Mouse (Mus musculus) heart, postnatal 0 days (tissue): ENCODE results near the gene Adora1. TPM values are rescaled to one million over a fixed set of nuclear protein-coding genes. Genes with fewer than 3 reads are reported as not detected.

ENCODE experiments used
- ATAC-seq: fragments of 200-750 bp; cut with Nextera tagmentation; 2 replicates; pipeline ENCODE4 v1.8.0; 2017; ENCODE audit warnings: low read depth, moderate number of reproducible peaks, moderate library complexity; ENCODE audit not compliant: insufficient read depth
- DNase-seq: peaks from one replicate; pipeline ENCODE4 v3.0.0-alpha.2; 2016; ENCODE audit warnings: low spot score
- H3K27ac ChIP-seq: fragments of 300-500 bp; sonication (generic); 2 replicates; pipeline ENCODE4 v1.5.1; 2014; ENCODE audit warnings: low read depth, mild to moderate bottlenecking
- H3K27me3 ChIP-seq: fragments of 300-500 bp; sonication (generic); 2 replicates; pipeline ENCODE4 v1.6.1; 2014; ENCODE audit warnings: low read length, mixed read lengths; ENCODE audit not compliant: control insufficient read depth, insufficient read depth
- H3K36me3 ChIP-seq: fragments of 300-500 bp; sonication (generic); replicated peaks from 2 replicates; pipeline ENCODE4 v1.6.1; 2014; ENCODE audit warnings: low read length, mixed read lengths; ENCODE audit not compliant: control insufficient read depth, insufficient read depth
- H3K4me1 ChIP-seq: fragments of 300-500 bp; sonication (generic); 2 replicates; pipeline ENCODE4 v1.6.1; 2014; ENCODE audit warnings: antibody characterized with exemption; ENCODE audit not compliant: control insufficient read depth, insufficient read depth
- H3K4me2 ChIP-seq: fragments of 300-500 bp; sonication (generic); 2 replicates; pipeline ENCODE4 v1.6.1; 2014; ENCODE audit warnings: low read depth, mild to moderate bottlenecking, low read length, moderate library complexity
- H3K4me3 ChIP-seq: fragments of 300-500 bp; sonication (generic); 2 replicates; pipeline ENCODE4 v1.5.1; 2014; ENCODE audit warnings: low read depth, low read length
- H3K9ac ChIP-seq: fragments of 300-500 bp; sonication (generic); replicated peaks from 2 replicates; pipeline ENCODE4 v1.6.1; 2014; ENCODE audit warnings: low read depth, low read length, mixed read lengths
- H3K9me3 ChIP-seq: fragments of 300-500 bp; sonication (generic); replicated peaks from 2 replicates; pipeline ENCODE4 v1.6.1; 2016; ENCODE audit warnings: low read length; ENCODE audit not compliant: control insufficient read depth
- CTCF ChIP-seq: IDR thresholded peaks from 2 replicates; pipeline ENCODE4 v1.5.1; 2016; ENCODE audit warnings: antibody characterized with exemption, control low read depth, low read depth
- EP300 ChIP-seq: IDR thresholded peaks from 2 replicates; pipeline ENCODE4 v1.6.1; 2016; ENCODE audit warnings: antibody characterized with exemption, low read depth
- WGBS: fragments of 180-500 bp; shearing (Covaris S2); extraction: QIAGEN DNeasy Blood & Tissue Kit; methylation state at CpG from one replicate; pipeline ENCODE4 v1.1.7; 2014; 5-methylcytosine and 5-hydroxymethylcytosine counted together
- polyA plus RNA-seq: library from polyadenylated mRNA; unstranded; fragments of >200 nt; fragmentation: Nextera tagmentation; extraction: Ambion mirVana; gene quantifications from 2 replicates; pipeline ENCODE4 v1.2.1, GENCODE M21; 2015
- total RNA-seq: library from RNA; depleted of rRNA; stranded (reverse); fragments of >200 nt; gene quantifications from 2 replicates; pipeline ENCODE4 v1.2.3, GENCODE M21; 2014; ENCODE audit warnings: low replicate concordance

The Adora1 gene
- total and polyA plus RNA-seq, 2 experiments from 2014 or later, result 12.9 to 29.2 TPM

GRCm38 (mm10) chr1:134154655-134155054 lies 80.6 kb downstream of the Adora1 start:
- Histone ChIP-seq H3K9me3 (no peaks in the 10 kb centered on the region; the same call in 1 of the 2 replicates), H3K4me2 (no peak overlapping the region), H3K4me3 (no peak overlapping the region), H3K36me3 (no peaks in the 10 kb centered on the region), H3K4me1 (no peaks in the 10 kb centered on the region), H3K9ac (no peak overlapping the region), H3K27me3 (no peaks in the 10 kb centered on the region), H3K27ac (no peak overlapping the region)
- no peak for DNase-seq
- no peak for TF ChIP-seq EP300
- TF ChIP-seq CTCF, result peak; percentile 33
- ATAC-seq, result no peak
- 59% methylated on average over 3 of the region's 3 CpGs for WGBS

- Histone ChIP-seq H3K9me3 (no peaks in the 10 kb centered on the region; the same call in 1 of the 2 replicates), H3K36me3 (no peaks in the 10 kb centered on the region), H3K4me3 (no peak overlapping the region), H3K4me2 (no peak overlapping the region), H3K27ac (no peak overlapping the region), H3K9ac (no peak overlapping the region), H3K4me1 (no peaks in the 10 kb centered on the region), H3K27me3 (no peaks in the 10 kb centered on the region)
- no peak for DNase-seq
- TF ChIP-seq CTCF, result no peak
- no peak for TF ChIP-seq EP300
- WGBS, result 90% methylated on average over 3 of the region's 3 CpGs
- no peak for ATAC-seq
These were observed 81.1 kb downstream of the Adora1 start for GRCm38 (mm10) chr1:134154121-134154520.

- Histone ChIP-seq H3K27ac (no peak overlapping the region), H3K9me3 (no peaks in the 10 kb centered on the region; the same call in 1 of the 2 replicates), H3K27me3 (no peaks in the 10 kb centered on the region), H3K36me3 (no peaks in the 10 kb centered on the region), H3K4me2 (no peak overlapping the region), H3K9ac (no peak overlapping the region), H3K4me3 (no peak overlapping the region), H3K4me1 (no peaks in the 10 kb centered on the region)
- WGBS, result 34% methylated on average over 21 of the region's 21 CpGs
- ATAC-seq (no peak), DNase-seq (no peak)
- no peak for TF ChIP-seq EP300
These were observed 82.3 kb downstream of the Adora1 start for GRCm38 (mm10) chr1:134152626-134153590.

GRCm38 (mm10) chr1:134151655-134152412 lies 83.4 kb downstream of the Adora1 start:
- no peak overlapping the region for H3K9ac ChIP-seq
- no peaks in the 10 kb centered on the region for H3K36me3 ChIP-seq
- no peak overlapping the region for H3K4me2 ChIP-seq
- no peaks in the 10 kb centered on the region for H3K27me3 ChIP-seq
- no peak overlapping the region for H3K27ac ChIP-seq
- no peak overlapping the region for H3K4me3 ChIP-seq
- DNase-seq, result peak; percentile 89
- peak; percentile 77 for ATAC-seq
- no peaks in the 10 kb centered on the region; the same call in 1 of the 2 replicates for H3K9me3 ChIP-seq
- 30% methylated on average over 13 of the region's 13 CpGs for WGBS
- TF ChIP-seq CTCF, result peak; percentile 93
- TF ChIP-seq EP300, result no peak
- H3K4me1 ChIP-seq, result no peaks in the 10 kb centered on the region

- Histone ChIP-seq H3K9ac (no peak overlapping the region), H3K27ac (no peak overlapping the region), H3K9me3 (no peaks in the 10 kb centered on the region; the same call in 1 of the 2 replicates), H3K4me2 (no peak overlapping the region), H3K4me1 (no peaks in the 10 kb centered on the region), H3K27me3 (no peaks in the 10 kb centered on the region), H3K36me3 (no peaks in the 10 kb centered on the region), H3K4me3 (no peak overlapping the region)
- 87% methylated on average over 9 of the region's 9 CpGs for WGBS
- ATAC-seq (no peak), DNase-seq (no peak)
- TF ChIP-seq EP300, result no peak
- TF ChIP-seq CTCF, result no peak
These were observed 84.5 kb downstream of the Adora1 start for GRCm38 (mm10) chr1:134150745-134151144.
